Mouse (Mus musculus): ENCODE data around the gene Gm44503. TPM values are rescaled to one million over a fixed set of nuclear protein-coding genes. Genes with fewer than 3 reads are reported as not detected.

Gene Gm44503
- polyA plus RNA-seq (2015; fragmentation: Nextera tagmentation; extraction: Ambion mirVana) = not detected in 2 replicates

GRCm38 (mm10) chr9:72958521-72959450, at the start of gene Gm44503, which contains the start of gene Dyx1c1:
Gene Gm44503, plus strand, starts transcription at chr9:72958852.
Gene Dyx1c1, plus strand, starts transcription at chr9:72958785.

GRCm38 (mm10) chr9:72925021-72925934, 33.4 kb upstream of the Gm44503 start, which contains the start of gene Pygo1:
Gene Pygo1, plus strand, starts transcription at chr9:72925645.

GRCm38 (mm10) chr9:72985250-72986220, 26.9 kb downstream of the Gm44503 start, which contains the start of the genes Ccpg1os and Ccpg1:
Gene Ccpg1os, minus strand, starts transcription at chr9:72985382.
Gene Ccpg1, plus strand, starts transcription at chr9:72985429.

GRCm38 (mm10) chr9:73040080-73040479, 81.4 kb downstream of the Gm44503 start, which contains the start of gene Pigb:
Gene Pigb, minus strand, starts transcription at chr9:73040378.

GRCm38 (mm10) chr9:73044146-73045079, 85.8 kb downstream of the Gm44503 start, which contains the start of gene Rab27a:
Gene Rab27a, plus strand, starts transcription at chr9:73044854.

Small RNA genes lying within 50 kb of the gene (microRNA-seq; reads per million reads assigned to microRNA genes)
- gene Gm27353 = not detected

Other genes starting within 250 kb of the Gm44503 start
- gene Prtg, start 152.0 kb upstream of the Gm44503 start, polyA plus RNA-seq (2015; fragmentation: Nextera tagmentation; extraction: Ambion mirVana) = 0.34 TPM in 2 replicates
- 9.6 and 10.9 TPM in 2 replicates for gene Pygo1, start 33.2 kb upstream of the Gm44503 start, polyA plus RNA-seq (2015; fragmentation: Nextera tagmentation; extraction: Ambion mirVana)
- 2.7 and 3.4 TPM in 2 replicates for gene Dyx1c1, start 67 bp upstream of the Gm44503 start, polyA plus RNA-seq (2015; fragmentation: Nextera tagmentation; extraction: Ambion mirVana)
- 20.4 and 23.8 TPM in 2 replicates for gene Ccpg1os, start 26.5 kb downstream of the Gm44503 start, polyA plus RNA-seq (2015; fragmentation: Nextera tagmentation; extraction: Ambion mirVana)
- 35.7 and 36.9 TPM in 2 replicates for gene Ccpg1, start 26.6 kb downstream of the Gm44503 start, polyA plus RNA-seq (2015; fragmentation: Nextera tagmentation; extraction: Ambion mirVana)
- 10.1 and 11.5 TPM in 2 replicates for gene Pigb, start 81.5 kb downstream of the Gm44503 start, polyA plus RNA-seq (2015; fragmentation: Nextera tagmentation; extraction: Ambion mirVana)
- gene Rab27a, start 86.0 kb downstream of the Gm44503 start, polyA plus RNA-seq (2015; fragmentation: Nextera tagmentation; extraction: Ambion mirVana) = 4.2 and 5.6 TPM in 2 replicates
- gene Khdc3, start 143.0 kb downstream of the Gm44503 start, polyA plus RNA-seq (2015; fragmentation: Nextera tagmentation; extraction: Ambion mirVana) = 0.17 and 0.24 TPM in 2 replicates
- not detected in 2 replicates for gene Gm20509, start 143.6 kb downstream of the Gm44503 start, polyA plus RNA-seq (2015; fragmentation: Nextera tagmentation; extraction: Ambion mirVana)
- 89.1 and 91.0 TPM in 2 replicates for gene Rsl24d1, start 154.6 kb downstream of the Gm44503 start, polyA plus RNA-seq (2015; fragmentation: Nextera tagmentation; extraction: Ambion mirVana)

All from neural tube, postnatal 0 days (tissue).